Mouse (Mus musculus) cerebellum, postnatal 10 days (tissue): ENCODE results near the gene Cux1.

Experiments used
- DNase-seq, 2 experiments: peaks; one replicate each; pipeline ENCODE4 v3.0.0; 2021; ENCODE audit warnings: mixed read lengths in 2 of 2

Cux1 gene

GRCm38 (mm10) chr5:136363421-136363820 lies 203.9 kb downstream of the Cux1 start:
- peak; percentile 17 to 35 for DNase-seq

GRCm38 (mm10) chr5:136362473-136363230 lies 204.6 kb downstream of the Cux1 start:
- DNase-seq: no peak

GRCm38 (mm10) chr5:136362021-136362420 lies 205.3 kb downstream of the Cux1 start:
- no peak for DNase-seq

GRCm38 (mm10) chr5:136357227-136357626 lies 210.1 kb downstream of the Cux1 start:
- no peak for DNase-seq

- DNase-seq: no peak
Measured at GRCm38 (mm10) chr5:136355583-136356126, 211.6 kb downstream of the Cux1 start.

GRCm38 (mm10) chr5:136354729-136355128 lies 212.6 kb downstream of the Cux1 start:
- peak; percentile 31 to 33 for DNase-seq

GRCm38 (mm10) chr5:136353114-136353513 lies 214.2 kb downstream of the Cux1 start:
- peak; percentile 58 to 59 for DNase-seq

- DNase-seq: no peak
Measured at GRCm38 (mm10) chr5:136343156-136343890, 224.0 kb downstream of the Cux1 start.

- peak in 1 of 2 experiments; percentile 28 for DNase-seq
Measured at GRCm38 (mm10) chr5:136336798-136337527, 230.3 kb downstream of the Cux1 start.

- no peak for DNase-seq
Measured at GRCm38 (mm10) chr5:136335681-136336080, 231.6 kb downstream of the Cux1 start.

GRCm38 (mm10) chr5:136334780-136335179 lies 232.5 kb downstream of the Cux1 start:
- no peak for DNase-seq

- no peak for DNase-seq
Measured at GRCm38 (mm10) chr5:136334051-136334450, 233.2 kb downstream of the Cux1 start.

- no peak for DNase-seq
Measured at GRCm38 (mm10) chr5:136332786-136333462, 234.4 kb downstream of the Cux1 start.

GRCm38 (mm10) chr5:136327736-136328135 lies 239.6 kb downstream of the Cux1 start:
- DNase-seq: peak in 1 of 2 experiments; percentile 14

- peak in 1 of 2 experiments; percentile 13 for DNase-seq
Measured at GRCm38 (mm10) chr5:136326626-136327025, 240.7 kb downstream of the Cux1 start.

GRCm38 (mm10) chr5:136324506-136324905 lies 242.8 kb downstream of the Cux1 start:
- DNase-seq: peak; percentile 41 to 46

GRCm38 (mm10) chr5:136321378-136321777 lies 245.9 kb downstream of the Cux1 start:
- DNase-seq: peak; percentile 54 to 63

- DNase-seq: peak; percentile 57 to 62
Measured at GRCm38 (mm10) chr5:136312566-136312965, 254.7 kb downstream of the Cux1 start.

- DNase-seq: peak; percentile 74 to 76
Measured at GRCm38 (mm10) chr5:136312166-136312565, 255.1 kb downstream of the Cux1 start.

- DNase-seq: no peak
Measured at GRCm38 (mm10) chr5:136306254-136306653, 261.0 kb downstream of the Cux1 start.

- DNase-seq: no peak
Measured at GRCm38 (mm10) chr5:136303409-136303983, 263.8 kb downstream of the Cux1 start.

- DNase-seq: no peak
Measured at GRCm38 (mm10) chr5:136300880-136301279, 266.4 kb downstream of the Cux1 start.
